Mouse (Mus musculus): Measurements from ENCODE around the gene Foxn3.
"Not testable (repeated sequence)": the region's sequence is repeated elsewhere in the genome, so short reads cannot be mapped to it uniquely, and the experiment has no call there.

Gene Foxn3

DNA sequence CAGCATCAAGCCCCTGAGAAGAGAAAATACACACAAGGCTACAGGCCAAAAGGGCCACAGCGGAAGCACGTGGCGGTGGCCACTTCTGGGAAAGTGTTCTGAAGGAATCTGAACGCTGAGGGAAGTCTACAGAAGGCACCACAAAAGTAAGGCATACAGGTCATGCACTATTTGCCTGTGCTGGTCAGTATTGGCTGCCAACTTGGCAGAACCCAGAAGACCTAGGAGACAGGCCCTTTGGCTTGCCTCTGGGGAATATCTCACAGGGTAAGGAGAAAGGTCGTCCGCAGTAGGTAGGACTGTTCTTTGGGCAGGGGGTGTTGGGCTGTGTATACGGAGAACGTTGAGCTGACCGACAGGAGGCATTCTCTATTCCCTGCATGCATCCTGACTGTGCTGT, 355.1 kb downstream of the Foxn3 start:
- DNase-seq: no peak

DNA sequence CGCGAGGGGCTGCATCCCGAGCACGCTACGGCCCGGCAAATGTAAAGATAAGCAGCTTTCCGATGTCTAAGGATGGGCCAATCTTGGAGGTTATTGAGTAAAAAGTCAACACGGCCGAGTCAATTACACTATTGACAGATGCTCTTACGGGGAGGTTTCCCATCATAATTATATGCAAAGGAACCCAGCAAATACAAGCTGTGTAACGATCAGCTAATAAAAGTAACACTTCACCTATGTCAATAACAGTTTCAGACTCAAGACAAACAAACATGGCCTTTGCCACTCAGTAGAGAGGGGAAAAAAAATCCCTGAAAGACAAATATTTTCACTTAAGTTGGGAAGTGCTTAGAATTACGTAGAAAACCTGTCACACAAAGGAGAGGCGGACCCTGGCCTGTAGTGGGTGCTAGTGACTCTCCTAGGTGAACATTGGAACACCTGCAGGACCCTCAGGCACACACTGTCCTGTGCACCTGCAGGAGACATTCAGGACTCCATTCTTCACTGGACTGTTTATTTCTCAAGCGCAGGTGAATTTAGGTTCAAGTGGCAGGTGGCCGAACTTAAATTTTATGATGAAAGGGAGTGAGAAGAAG, 356.3 kb downstream of the Foxn3 start:
- DNase-seq: no peak

DNA sequence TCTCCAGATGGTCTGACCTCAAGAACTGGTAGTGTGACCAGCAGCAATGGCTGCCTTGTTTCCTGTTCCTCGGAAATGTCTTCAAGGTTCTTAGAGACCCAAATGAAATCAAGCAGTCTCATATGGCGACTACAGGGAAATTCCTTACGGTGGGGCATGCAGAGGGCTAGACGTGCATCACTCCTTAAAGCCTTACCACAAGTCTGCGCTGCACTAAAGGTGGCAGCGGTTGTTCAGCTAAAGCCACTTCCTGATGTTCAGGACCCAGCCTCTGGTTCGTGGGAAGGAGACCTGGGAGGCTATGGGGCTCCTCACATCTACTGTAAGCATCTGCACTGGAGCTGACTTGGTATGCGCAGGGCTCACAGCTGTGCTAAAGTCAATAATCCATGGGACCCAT, 357.6 kb downstream of the Foxn3 start:
- DNase-seq: no peak

DNA sequence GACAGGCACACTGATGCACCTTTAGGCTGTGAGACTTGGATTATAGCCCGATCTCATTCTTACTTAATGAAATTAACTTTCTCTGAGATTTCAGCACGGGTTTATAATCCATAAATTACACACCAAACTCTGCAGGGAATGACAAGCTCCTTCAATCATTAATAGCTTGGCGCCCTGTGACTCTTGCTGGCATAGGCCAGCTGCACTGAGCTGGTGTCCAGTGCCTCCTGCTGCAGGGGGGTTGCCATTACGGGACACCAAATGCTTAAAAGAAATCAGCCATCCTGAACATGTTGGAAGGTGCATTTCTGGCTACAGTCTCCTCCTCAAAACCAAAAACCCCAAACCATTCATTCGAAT, 364.3 kb downstream of the Foxn3 start:
- DNase-seq: peak; percentile 53 to 71

DNA sequence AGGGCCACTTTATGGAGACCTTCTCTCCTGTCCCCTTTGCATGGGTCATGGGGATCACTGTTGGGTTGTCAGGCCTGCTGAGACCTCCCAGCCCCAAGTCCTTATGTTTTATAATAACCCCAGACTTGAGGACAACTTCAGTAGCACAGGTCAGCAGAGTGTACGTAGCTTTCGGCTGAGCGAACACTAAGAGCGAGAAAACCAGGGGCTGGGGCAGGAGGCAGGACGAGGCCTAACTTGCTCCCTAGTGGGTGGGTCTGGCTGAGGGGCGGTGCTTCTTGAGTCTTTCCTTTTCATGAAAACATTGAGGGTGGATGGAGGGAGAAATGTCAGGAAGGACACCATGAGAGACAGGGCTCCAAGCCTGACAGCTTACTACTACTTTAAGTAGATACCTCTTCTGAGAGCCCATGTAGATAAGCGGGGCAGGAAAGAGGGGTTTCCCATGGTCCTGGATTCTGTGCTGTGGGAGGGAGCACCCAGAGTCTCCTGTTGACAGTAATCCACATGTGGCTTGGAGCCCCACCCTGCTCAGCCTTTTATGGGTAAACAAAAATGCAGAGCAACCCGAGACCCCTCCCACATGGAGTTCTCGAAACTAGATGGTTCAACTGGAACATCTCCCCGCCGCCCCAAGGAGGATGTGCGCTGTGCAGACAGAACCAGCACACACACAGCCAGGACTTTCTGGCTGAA, 364.8 kb downstream of the Foxn3 start:
- peak; percentile 21 to 32 for DNase-seq

DNA sequence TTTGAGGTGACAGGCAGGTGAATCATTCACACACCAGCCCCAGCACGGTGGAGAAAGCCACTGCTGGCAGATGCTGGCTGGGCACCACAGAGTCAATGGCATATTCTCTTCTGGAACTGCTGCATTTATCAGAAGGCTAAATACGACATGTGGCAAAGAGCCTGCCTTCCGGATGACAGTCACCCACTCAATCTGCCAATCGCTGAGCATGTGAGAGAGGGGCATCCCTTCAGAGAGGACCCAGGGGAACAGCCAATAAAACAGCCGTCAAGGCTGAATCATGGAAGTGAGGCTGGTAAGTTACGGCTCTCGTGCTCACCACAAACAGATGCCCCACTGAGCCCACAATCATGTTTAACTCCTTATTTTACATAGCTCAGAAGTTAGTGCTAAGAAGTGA, 366.4 kb downstream of the Foxn3 start:
- no peak for DNase-seq

DNA sequence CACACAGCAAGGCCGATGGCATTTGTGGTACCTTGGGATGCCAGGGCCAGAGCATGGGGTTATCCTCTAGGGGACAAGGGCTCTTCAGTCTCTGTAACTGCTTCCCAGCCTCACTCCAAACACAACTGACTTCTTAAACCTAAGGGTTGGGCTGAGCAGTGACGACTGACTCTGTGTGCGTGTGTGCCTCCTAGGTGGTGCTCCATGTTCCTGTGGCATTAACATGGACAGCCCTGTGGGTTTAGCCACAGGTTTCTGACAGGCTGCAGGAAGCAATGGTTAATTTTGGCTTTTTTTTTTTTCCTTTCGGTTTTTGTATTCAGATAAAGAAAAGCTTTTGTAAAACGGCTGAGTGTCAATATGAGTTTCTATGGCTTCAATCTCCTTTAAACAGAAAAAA, 367.7 kb downstream of the Foxn3 start:
- DNase-seq: no peak

DNA sequence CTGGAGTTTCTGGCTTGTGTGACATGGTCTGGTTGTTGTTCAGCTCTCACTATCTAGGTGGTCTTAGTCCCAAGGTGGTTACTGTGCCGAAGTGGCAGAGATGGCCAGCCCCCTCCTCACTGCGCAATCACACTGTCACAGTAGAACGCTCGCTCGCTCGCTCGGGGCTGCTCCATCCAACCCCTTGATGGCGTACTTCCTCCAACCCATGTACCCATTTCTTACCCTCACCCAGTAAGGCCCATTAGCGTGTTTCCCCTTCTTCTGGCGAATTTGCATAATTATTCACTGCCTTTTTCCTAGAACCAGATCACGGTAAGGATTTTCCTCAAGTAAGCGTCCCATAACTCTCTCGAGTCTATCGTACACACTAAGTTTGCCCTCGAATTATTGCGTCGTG, 369.3 kb downstream of the Foxn3 start:
- not testable (repeated sequence) for DNase-seq

DNA sequence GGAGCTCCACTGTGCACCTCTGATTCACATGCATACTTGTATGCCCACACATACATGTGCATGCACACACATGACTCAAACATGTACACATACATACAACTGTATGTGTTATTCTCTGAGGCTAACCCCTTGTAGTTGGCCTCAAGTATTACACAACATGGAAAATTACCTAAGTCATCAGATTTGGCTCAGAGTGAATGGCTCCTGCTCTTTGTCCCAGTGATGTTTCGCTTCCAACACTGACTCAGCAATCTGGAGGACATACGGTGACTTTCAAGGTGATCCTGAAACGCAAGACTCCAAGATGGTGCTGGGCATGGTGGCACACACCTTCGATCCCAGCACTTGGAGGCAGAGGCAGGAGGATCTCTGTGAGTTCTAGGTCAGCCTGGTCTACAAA, 375.7 kb downstream of the Foxn3 start:
- no peak for DNase-seq

DNA sequence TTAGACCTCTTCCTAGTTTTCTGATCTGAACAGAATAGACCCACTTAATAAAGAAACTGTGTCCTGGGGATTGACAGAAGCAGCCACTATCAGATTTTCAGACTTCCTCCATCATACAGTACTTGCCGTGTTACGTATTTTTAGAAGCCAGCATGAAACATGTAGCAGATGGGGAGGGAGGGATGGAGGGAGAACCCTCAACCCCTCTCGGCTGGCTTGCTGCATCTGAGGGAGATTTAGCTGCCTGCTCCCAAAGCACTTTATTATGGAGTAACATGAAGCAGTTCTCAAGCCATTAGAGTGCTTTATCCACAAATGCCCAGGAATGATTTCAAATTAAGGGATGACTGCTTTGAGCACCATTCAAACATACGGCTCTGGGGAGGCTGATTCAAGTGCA, 377.1 kb downstream of the Foxn3 start:
- no peak for DNase-seq

DNA sequence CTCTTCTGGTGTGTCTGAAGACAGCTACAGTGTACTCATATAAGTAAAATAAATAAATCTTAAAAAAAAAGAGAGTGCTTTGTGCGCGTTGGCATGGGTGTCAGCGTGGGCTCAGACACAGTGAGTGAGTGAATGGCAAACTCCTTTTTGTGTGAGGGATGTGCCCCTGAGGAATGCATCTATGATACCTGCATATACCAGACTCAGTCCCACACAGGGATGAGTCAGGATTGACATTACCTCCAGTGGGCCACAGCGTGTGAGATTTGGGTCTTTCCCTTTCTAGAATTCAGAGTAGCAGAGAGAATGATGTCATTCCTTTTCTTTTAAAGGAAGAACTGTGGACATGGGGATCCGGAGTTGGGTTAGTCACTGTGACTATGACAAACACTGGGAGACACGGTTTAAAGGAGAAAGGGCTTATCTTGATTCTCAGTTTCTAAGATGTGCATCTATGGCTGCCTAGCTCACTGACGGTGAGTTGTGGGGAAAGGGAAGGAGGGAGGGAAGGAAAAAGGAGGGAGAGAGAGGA, 380.1 kb downstream of the Foxn3 start:
- DNase-seq: no peak

DNA sequence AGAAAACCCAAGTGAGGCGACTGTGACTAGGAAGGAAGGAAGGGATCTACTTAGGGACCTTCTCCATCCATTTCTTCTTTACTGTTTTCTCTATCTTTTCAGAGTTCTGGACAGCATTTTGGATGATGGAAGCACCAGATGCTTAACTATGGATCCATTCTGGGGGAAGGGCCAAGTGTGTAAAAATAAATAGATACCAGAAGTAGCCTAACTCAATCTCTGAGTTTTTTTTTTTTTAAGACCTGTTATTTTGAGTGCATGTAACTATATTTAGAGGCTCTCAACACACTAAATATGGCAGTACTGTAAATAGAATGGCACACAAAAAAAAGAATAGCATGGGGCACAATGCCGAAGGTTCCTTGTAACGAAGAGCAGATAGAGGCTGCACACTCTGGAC, 381.0 kb downstream of the Foxn3 start:
- no peak for DNase-seq

DNA sequence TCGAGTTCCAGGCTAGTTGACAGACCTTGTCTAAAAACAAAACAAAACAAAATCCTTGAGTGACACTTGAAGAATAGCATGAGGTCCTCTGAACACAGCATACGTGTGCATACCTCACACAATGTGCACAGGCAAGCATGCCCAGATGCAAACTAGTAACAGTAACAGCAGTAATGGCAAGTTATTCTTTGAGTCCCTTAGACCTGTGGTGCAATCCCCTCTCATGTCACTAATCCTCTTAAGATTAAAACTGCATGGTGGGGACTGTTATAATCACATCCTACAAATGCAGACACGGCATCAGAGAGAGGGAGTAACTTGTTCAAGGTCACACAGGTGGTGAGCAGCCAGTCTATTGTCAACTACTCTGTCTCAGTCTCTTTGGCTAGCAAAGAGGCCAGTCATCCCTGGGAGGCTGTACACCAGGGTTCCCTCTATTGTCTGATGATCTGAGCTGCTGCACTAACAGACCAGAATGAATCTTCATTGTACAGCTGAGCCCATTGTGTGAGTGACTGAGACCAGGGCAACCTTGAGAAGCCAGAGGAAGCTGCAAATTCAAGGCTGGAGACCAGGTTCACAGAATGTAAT, 383.1 kb downstream of the Foxn3 start:
- no peak for DNase-seq

DNA sequence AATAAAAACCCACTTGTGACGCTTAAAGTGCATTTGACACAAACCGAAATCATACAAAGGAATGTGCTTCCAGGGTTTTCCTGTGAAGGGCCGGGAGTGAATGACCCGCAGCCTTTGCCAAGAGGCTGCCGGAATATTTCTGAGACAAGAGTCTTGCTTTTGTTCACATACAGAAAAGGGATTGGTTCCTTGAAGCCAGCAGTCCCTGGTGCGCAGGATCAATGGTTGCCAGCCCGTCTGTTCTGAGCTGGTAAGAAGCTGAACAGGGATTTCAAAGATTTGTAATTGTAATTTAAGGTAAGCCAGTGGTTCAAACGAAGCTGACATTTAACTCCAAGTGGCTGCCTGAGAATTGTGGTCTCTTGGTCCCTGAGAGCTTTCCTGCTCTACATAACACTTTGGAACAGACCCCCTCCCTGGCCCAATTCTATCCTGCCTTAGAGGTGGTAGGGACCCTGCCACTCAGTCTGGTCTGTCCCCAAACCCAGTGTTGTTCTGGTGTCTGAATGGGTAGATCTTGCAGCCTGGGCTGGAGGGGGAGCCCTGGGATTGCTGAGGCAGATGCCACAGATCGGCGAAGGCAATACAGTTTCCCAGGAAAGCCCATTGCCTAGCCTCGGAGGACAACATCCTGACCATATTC, 388.3 kb downstream of the Foxn3 start:
- DNase-seq: peak in 1 of 2 experiments; percentile 20

DNA sequence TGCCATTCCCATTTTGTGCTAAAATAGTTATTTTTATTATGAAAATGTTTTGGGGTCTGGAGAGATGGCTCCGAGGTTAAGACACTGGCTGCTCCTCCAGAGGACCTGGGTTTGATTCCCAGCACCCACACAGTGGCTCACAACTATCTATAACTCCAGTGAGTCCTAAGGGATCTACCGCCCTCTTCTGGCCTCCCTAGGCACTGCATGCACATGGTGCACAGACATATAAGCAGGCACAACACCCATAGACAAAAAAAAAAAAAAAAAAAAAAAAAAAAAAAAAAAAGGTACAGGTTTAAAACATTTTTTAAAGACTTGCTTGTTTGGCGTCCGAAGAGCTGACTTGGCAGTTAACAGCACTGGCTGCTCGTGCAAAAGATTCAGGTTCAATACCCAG, 391.2 kb downstream of the Foxn3 start:
- no peak for DNase-seq

DNA sequence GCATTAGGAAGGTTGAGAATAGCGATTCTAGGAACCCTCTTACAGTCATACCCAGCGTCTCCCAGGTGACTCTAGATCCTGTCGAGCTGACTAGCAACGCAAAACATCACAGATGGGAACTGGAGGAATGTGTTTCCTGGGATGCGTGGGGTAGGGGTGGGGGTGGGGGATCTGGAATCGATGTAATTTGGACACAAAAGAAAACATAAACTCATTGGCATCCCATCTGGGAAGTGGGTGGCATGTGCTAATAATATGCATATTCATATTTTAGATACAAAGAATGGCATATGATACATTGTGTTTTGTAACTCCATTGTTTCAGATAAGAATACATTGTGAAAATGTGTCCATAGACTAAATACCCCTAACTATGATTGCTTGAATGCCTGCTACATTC, 393.5 kb downstream of the Foxn3 start:
- no peak for DNase-seq

DNA sequence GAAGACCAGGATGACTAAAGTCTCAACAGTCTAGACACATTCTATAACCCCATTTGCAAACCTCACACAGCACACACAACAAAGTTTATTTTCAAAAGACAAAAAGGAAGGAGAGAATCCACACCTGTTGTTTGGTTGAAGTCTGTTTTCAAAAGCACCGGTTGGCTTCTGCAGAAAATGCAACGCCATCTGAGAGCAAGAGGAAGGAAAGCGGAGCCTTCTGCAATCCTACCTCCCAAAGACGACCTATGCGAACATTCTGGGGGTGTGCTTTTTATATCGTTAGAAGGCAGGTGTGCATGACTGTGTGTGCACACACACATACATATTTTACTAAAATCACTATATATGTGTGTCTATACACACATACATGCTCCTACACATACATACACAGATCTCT, 397.3 kb downstream of the Foxn3 start:
- DNase-seq: no peak

DNA sequence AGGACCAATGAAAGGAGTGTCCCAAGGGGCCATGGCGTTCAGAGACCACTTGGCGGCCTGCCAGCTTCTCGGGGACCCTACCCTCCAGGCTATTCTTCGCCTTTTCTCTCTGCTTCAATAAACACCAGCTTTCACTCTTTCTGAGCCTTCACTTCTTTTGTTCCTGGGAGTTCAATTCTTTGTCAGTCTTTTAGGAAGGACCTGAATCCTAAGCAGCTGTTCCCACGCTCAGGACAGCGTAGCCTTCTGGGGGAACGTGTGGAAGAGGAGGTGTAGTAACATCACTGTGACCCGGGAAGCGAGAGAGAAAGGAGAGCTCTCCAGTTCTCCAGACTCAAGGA, 400.1 kb downstream of the Foxn3 start:
- DNase-seq: no peak

DNA sequence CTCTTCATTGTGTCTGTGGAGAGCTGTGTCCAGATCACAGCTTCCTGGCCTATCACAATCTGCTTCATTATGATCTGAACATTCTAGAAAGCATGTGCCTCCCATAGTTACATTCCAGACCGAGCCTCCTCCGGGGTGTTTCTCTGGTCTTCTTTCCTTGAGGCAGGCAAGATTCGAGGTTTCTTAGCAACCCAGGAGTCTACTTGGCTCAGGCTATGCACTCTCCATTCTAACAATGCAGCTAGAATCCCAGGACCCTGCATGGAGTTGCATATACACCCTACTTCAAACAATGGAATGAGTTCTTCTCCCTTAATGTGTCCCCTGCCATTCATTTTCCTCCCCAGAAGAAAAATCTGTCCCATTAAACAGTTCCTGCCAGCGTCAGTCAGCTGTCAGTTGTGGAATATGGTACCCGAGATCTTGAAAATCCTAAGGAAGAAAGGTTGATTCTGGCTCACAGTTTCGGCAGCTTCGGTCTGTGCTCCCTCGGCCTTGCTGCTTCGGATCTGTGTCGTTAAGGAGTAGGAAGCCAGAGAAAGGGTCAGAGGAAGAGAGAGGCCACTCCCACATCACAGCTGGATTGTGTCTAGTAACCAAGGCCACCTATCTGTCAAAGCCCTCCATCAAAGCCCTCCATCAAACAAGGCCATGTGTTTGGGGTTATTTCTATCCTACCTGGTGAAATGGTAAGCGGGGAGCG, 400.6 kb downstream of the Foxn3 start:
- no peak for DNase-seq

DNA sequence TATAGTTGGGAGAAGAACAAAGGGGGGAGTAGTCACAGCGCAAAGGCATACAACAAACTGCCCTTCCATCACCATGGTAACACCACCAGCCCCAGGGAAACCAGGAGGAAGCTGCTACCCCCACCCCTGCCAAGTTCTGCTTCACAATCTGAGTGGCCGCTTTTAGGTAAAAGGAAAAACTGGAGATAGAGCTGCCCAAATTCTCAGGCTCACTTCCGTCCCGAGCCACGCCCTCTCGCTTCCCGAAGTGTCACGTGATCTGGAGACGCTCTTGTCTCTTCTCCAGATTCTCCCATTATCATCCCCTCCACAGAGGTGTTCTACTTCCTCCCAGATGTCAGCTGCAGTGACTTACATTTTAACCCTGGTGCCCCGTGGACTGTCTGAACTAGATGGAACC, 401.2 kb downstream of the Foxn3 start:
- DNase-seq: peak; percentile 11 to 15

DNA sequence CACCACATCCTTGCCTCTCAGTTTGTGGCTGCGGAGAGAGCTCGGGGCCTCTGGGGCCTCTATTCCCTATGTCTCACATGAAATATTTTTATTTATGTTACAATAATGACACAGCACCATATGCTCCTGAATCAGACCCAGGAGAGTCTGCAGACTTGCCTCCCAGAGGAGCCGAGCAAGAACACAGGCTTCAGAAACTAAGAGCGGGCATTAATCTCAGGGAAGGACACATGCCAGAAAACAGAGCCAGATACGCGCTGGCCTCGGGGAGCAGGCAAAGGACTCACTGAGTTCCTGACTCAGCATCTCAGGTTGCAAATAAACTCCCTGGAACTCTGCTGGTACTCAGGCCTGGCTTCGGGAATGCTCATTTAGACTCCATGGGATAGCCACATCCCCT, 403.3 kb downstream of the Foxn3 start:
- DNase-seq: no peak

DNA sequence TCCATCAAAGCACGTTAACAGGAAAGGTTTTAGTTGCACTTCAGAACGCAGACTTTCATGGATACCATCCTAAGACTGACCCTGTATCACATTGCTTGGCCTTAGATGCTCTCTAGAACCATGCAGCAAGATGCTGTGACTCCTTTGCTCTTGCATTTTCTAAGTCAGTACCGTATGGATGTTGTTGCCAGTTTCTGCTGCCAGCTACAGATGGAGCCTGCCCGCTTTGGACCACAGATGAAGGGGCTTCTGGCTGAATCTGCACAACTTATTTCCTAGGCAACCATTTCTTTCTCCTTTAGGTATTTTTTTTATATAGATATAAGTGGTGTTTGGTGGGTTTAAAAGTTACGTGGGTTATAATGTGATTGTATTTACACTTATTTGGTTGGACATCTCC, 407.5 kb downstream of the Foxn3 start:
- no peak for DNase-seq

DNA sequence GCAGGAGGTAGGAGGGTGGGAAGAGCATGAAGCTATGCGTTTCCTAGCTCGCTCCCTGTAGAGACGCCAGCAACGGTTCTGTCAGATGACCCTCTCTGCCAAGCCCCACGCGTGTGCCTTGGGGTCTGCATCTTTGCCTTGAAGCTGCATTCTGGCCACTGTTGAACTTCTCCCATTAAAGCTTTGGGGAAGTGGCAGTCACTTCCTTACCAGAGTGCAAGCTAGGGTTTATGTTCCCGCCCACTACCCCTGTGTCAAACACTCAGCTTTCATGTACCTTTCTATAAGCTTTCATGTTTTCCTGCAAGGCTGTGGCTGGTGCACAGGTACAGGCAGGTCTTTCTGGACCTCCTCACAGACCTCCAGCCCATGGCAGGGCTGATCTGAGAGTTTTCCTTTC, 409.2 kb downstream of the Foxn3 start:
- DNase-seq: no peak
